Mouse (Mus musculus): ENCODE measurements at regions not wholly inside any gene's neighbourhood (a gene's known extent, or its start where the extent isn't known, plus 50 kb on each side); places are given as distances from the start of the nearest gene placed in this dataset.

GRCm38 (mm10) chr11:41852813-41853212, 147.8 kb downstream of the Gabrg2 start:
- Histone ChIP-seq H3K4me3 (ENCODE audit: low read depth, low read length) (no peak overlapping the region), H3K27ac (ENCODE audit: low read depth, low read length) (no peak overlapping the region), H3K27me3 (ENCODE audit: insufficient read depth, low read length) (no peaks in the 10 kb centered on the region), H3K4me1 (ENCODE audit: insufficient read depth) (no peaks in the 10 kb centered on the region), H3K36me3 (ENCODE audit: insufficient read depth) (no peaks in the 10 kb centered on the region), H3K9me3 (ENCODE audit: low read length) (no peaks in the 10 kb centered on the region), H3K4me2 (ENCODE audit: low read depth) (no peak overlapping the region), H3K9ac (no peak overlapping the region)
- ATAC-seq, result no peak
- DNase-seq, result no peak
- no peak for TF ChIP-seq CTCF (IDR thresholded peaks at IDR 0.05; ENCODE audit: low read depth)

- Histone ChIP-seq H3K27me3 (ENCODE audit: insufficient read depth, low read length) (no peaks in the 10 kb centered on the region), H3K4me2 (ENCODE audit: low read depth) (no peak overlapping the region), H3K4me3 (ENCODE audit: low read depth, low read length) (no peak overlapping the region), H3K9ac (no peak overlapping the region), H3K36me3 (ENCODE audit: insufficient read depth) (no peaks in the 10 kb centered on the region), H3K9me3 (ENCODE audit: low read length) (no peaks in the 10 kb centered on the region), H3K4me1 (ENCODE audit: insufficient read depth) (no peaks in the 10 kb centered on the region), H3K27ac (ENCODE audit: low read depth, low read length) (no peak overlapping the region)
- WGBS, result 26% methylated on average over 2 of the region's 2 CpGs
- DNase-seq (no peak), ATAC-seq (no peak)
- no peak for TF ChIP-seq CTCF (IDR thresholded peaks at IDR 0.05; ENCODE audit: low read depth)
Observed at GRCm38 (mm10) chr11:41825978-41826679, 174.5 kb downstream of the Gabrg2 start.

DNA sequence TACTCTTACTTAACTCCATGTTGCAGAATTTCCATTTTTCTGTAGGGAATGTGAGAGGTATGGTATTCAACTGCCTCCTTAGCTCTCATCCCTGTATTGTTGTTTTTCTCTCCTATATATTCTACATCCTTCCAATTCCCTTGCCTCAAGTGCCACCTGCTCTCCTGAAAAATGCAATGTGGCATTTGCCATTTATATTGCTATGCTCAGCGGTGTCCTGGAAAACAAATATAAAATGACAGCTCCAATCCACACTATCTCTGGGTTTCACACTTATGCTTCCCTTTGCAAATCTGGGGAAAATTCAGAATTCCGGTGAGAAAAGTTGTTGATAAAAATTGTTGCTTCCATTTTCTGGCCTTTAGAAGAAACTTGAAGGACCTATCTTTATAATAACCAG, 182.6 kb downstream of the Gabrg2 start:
- Histone ChIP-seq H3K4me1 (ENCODE audit: insufficient read depth) (no peaks in the 10 kb centered on the region), H3K27ac (ENCODE audit: low read depth, low read length) (no peak overlapping the region), H3K4me2 (ENCODE audit: low read depth) (no peak overlapping the region), H3K9ac (no peak overlapping the region), H3K27me3 (ENCODE audit: insufficient read depth, low read length) (no peaks in the 10 kb centered on the region), H3K36me3 (ENCODE audit: insufficient read depth) (no peaks in the 10 kb centered on the region), H3K9me3 (ENCODE audit: low read length) (no peaks in the 10 kb centered on the region), H3K4me3 (ENCODE audit: low read depth, low read length) (no peak overlapping the region)
- WGBS, result 74% methylated on average over 2 of the region's 2 CpGs
- no peak for ATAC-seq
- no peak for DNase-seq
- no peak for TF ChIP-seq CTCF (IDR thresholded peaks at IDR 0.05; ENCODE audit: low read depth)

DNA sequence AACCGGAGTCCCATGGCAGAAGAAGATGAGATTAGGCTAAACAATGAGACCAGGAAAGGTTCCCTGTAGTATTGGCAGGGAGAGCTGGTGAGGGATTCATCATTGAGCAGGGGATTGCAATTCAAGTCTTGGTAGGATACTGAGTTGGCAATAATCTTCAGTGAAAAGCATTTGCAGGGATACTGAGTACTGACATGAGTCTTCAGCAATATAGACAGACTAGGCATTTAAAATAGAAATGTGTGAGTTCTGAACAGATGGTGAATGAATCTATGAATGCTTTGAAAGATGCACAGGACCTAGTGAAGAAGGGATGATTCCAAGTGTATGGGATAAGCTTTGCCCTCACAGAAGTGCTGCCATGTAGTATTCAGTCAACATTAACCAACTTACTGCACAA, 187.7 kb downstream of the Gabrg2 start:
- 67% methylated on average over 1 of the region's 1 CpGs for WGBS
- no peak overlapping the region for H3K4me3 ChIP-seq (ENCODE audit: low read depth, low read length)
- H3K4me2 ChIP-seq (ENCODE audit: low read depth), result no peak overlapping the region
- H3K9me3 ChIP-seq (ENCODE audit: low read length), result no peaks in the 10 kb centered on the region
- H3K4me1 ChIP-seq (ENCODE audit: insufficient read depth), result no peaks in the 10 kb centered on the region
- no peak overlapping the region for H3K27ac ChIP-seq (ENCODE audit: low read depth, low read length)
- DNase-seq, result no peak
- no peaks in the 10 kb centered on the region for H3K36me3 ChIP-seq (ENCODE audit: insufficient read depth)
- no peak overlapping the region for H3K9ac ChIP-seq
- no peaks in the 10 kb centered on the region for H3K27me3 ChIP-seq (ENCODE audit: insufficient read depth, low read length)
- TF ChIP-seq CTCF (IDR thresholded peaks at IDR 0.05; ENCODE audit: low read depth), result no peak
- peak; percentile 38; the same call in 1 of the 2 replicates for ATAC-seq

- WGBS, result 86% methylated on average over 2 of the region's 2 CpGs
- H3K4me3 ChIP-seq (ENCODE audit: low read depth, low read length), result no peak overlapping the region
Observed at GRCm38 (mm10) chr11:41808897-41809296, 191.8 kb downstream of the Gabrg2 start.

GRCm38 (mm10) chr11:41792206-41792605, 208.5 kb downstream of the Gabrg2 start:
- no peak for DNase-seq
- Histone ChIP-seq H3K36me3 (ENCODE audit: insufficient read depth) (no peaks in the 10 kb centered on the region), H3K27ac (ENCODE audit: low read depth, low read length) (no peak overlapping the region), H3K27me3 (ENCODE audit: insufficient read depth, low read length) (no peaks in the 10 kb centered on the region), H3K4me1 (ENCODE audit: insufficient read depth) (no peaks in the 10 kb centered on the region), H3K9ac (no peak overlapping the region), H3K9me3 (ENCODE audit: low read length) (no peaks in the 10 kb centered on the region), H3K4me3 (ENCODE audit: low read depth, low read length) (no peak overlapping the region), H3K4me2 (ENCODE audit: low read depth) (no peak overlapping the region)
- no peak for TF ChIP-seq CTCF (IDR thresholded peaks at IDR 0.05; ENCODE audit: low read depth)
- WGBS, result 51% methylated on average over 3 of the region's 3 CpGs
- ATAC-seq, result no peak

More at GRCm38 (mm10) chr11:41808897-41809296, 191.8 kb downstream of the Gabrg2 start:
- H3K9me3 ChIP-seq (ENCODE audit: low read length), result no peaks in the 10 kb centered on the region
- no peaks in the 10 kb centered on the region for H3K36me3 ChIP-seq (ENCODE audit: insufficient read depth)
- no peaks in the 10 kb centered on the region for H3K4me1 ChIP-seq (ENCODE audit: insufficient read depth)
- no peaks in the 10 kb centered on the region for H3K27me3 ChIP-seq (ENCODE audit: insufficient read depth, low read length)
- no peak overlapping the region for H3K27ac ChIP-seq (ENCODE audit: low read depth, low read length)
- H3K4me2 ChIP-seq (ENCODE audit: low read depth), result no peak overlapping the region
- ATAC-seq (no peak), DNase-seq (no peak)
- no peak for TF ChIP-seq CTCF (IDR thresholded peaks at IDR 0.05; ENCODE audit: low read depth)
- H3K9ac ChIP-seq, result no peak overlapping the region

Data from forebrain, postnatal 0 days (tissue).